ENCODE assay signal across 22 mouse cellular contexts in the genomic region with DNA sequence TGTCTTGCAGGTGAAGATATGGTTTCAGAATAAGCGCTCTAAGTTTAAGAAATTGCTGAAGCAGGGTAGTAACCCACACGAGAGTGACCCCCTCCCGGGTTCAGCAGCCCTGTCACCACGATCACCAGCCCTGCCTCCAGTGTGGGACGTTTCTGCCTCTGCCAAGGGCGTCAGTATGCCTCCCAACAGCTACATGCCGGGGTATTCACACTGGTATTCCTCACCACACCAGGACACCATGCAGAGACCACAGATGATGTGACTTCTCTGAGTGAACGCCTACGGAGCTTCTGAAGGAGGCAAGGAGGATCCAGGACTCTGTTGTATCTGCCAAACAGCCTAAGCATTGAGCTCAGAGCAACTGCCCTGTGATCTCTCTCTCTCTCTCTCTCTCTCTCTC. TPM values are rescaled to one million over a fixed set of nuclear protein-coding genes. Genes with fewer than 3 reads are reported as not detected.
A peak's percentile ranks its signal among the peaks of the same experiment; 100 is the strongest.
DNase-seq lines count a peak whose midpoint lies in the region; ATAC-seq and TF ChIP-seq lines count a peak whose summit lies in the region.
"Had no signal": no experiment of that assay in that cellular context is flagged by ENCODE, and none has a peak within 500 bp of the region (broad histone marks: within the 10 kb centered on the region; RNA-seq: fewer than 3 reads in every experiment).

No protein-coding gene starts in this region.

- TF ChIP-seq CTCF in cortical plate, adult 2 months (IDR thresholded peaks at IDR 0.05; ENCODE audit: extremely low read depth, insufficient read depth, low read length): no peak
- TF ChIP-seq CTCF in stomach, postnatal 0 days (IDR thresholded peaks at IDR 0.05; ENCODE audit: low read depth): no peak

- TF ChIP-seq EP300 in stomach, postnatal 0 days (optimal IDR thresholded peaks at IDR 0.05): no peak

- H3K9ac ChIP-seq in forebrain, embryonic 13.5 days: peak overlapping the region; percentile 75
- H3K9ac ChIP-seq in midbrain, embryonic 13.5 days (replicated peaks): no peak overlapping the region
- no peak overlapping the region for H3K9ac ChIP-seq in stomach, postnatal 0 days (ENCODE audit: low read length)
- H3K9ac ChIP-seq: heart, embryonic 15.5 days; hindbrain, embryonic 15.5 days; limb, embryonic 13.5 days; neural tube, embryonic 12.5 days had no signal

- H3K27ac ChIP-seq in cortical plate, adult 2 months (ENCODE audit: insufficient read depth, low read length): no peak overlapping the region
- H3K27ac ChIP-seq in forebrain, embryonic 13.5 days: peak overlapping the region; percentile 98
- H3K27ac ChIP-seq in midbrain, embryonic 13.5 days: peak overlapping the region; percentile 32; the same call in 1 of the 2 replicates
- no peak overlapping the region for H3K27ac ChIP-seq in stomach, postnatal 0 days (replicated peaks)
- H3K27ac ChIP-seq: heart, embryonic 15.5 days; hindbrain, embryonic 15.5 days; limb, embryonic 13.5 days; neural tube, embryonic 12.5 days had no signal

- no peaks in the 10 kb centered on the region for H3K9me3 ChIP-seq in forebrain, embryonic 13.5 days (replicated peaks)
- no peaks in the 10 kb centered on the region for H3K9me3 ChIP-seq in midbrain, embryonic 13.5 days
- H3K9me3 ChIP-seq in stomach, postnatal 0 days (ENCODE audit: control insufficient read depth, low read length): no peaks in the 10 kb centered on the region
- H3K9me3 ChIP-seq: G1E; heart, embryonic 15.5 days; hindbrain, embryonic 15.5 days; limb, embryonic 13.5 days; neural tube, embryonic 12.5 days had no signal

- peak overlapping the region; percentile 70 for H3K4me2 ChIP-seq in forebrain, embryonic 13.5 days
- peak overlapping the region; percentile 26 for H3K4me2 ChIP-seq in midbrain, embryonic 13.5 days (replicated peaks)
- H3K4me2 ChIP-seq in stomach, postnatal 0 days (replicated peaks; ENCODE audit: low read depth): no peak overlapping the region
- H3K4me2 ChIP-seq: heart, embryonic 15.5 days; hindbrain, embryonic 15.5 days; limb, embryonic 13.5 days; neural tube, embryonic 12.5 days had no signal

- H3K4me1 ChIP-seq in cortical plate, adult 2 months (ENCODE audit: control insufficient read depth, insufficient read depth, low read length): no peaks in the 10 kb centered on the region
- H3K4me1 ChIP-seq in forebrain, embryonic 13.5 days: peaks cover 19% of the 10 kb centered on the region
- peaks cover 20% of the 10 kb centered on the region for H3K4me1 ChIP-seq in midbrain, embryonic 13.5 days (replicated peaks)
- H3K4me1 ChIP-seq in stomach, postnatal 0 days (replicated peaks; ENCODE audit: control insufficient read depth, insufficient read depth): no peaks in the 10 kb centered on the region; the same call in 1 of the 2 replicates

- no peak for ATAC-seq in forebrain, embryonic 13.5 days
- ATAC-seq in midbrain, embryonic 13.5 days: no peak
- no peak for ATAC-seq in stomach, postnatal 0 days (ENCODE audit: low FRiP score, low TSS enrichment)

- no peak for TF ChIP-seq POLR2A in cortical plate, adult 2 months (IDR thresholded peaks at IDR 0.05; ENCODE audit: extremely low read depth, insufficient read depth, low read length)

- H3K36me3 ChIP-seq in forebrain, embryonic 13.5 days (ENCODE audit: poor library complexity, severe bottlenecking): no peaks in the 10 kb centered on the region
- H3K36me3 ChIP-seq in midbrain, embryonic 13.5 days: no peaks in the 10 kb centered on the region
- H3K36me3 ChIP-seq in stomach, postnatal 0 days (ENCODE audit: control insufficient read depth, insufficient read depth, low read length): no peaks in the 10 kb centered on the region
- H3K36me3 ChIP-seq: G1E; heart, embryonic 15.5 days; hindbrain, embryonic 15.5 days; limb, embryonic 13.5 days; neural tube, embryonic 12.5 days had no signal

- WGBS in forebrain, embryonic 13.5 days: under 1% methylated on average over 9 of the region's 9 CpGs
- 0% methylated on average over 9 of the region's 9 CpGs for WGBS in midbrain, embryonic 13.5 days
- WGBS in stomach, postnatal 0 days: 8% methylated on average over 9 of the region's 9 CpGs

- DNase-seq in embryo, embryonic 9.5 days (ENCODE audit: extremely low spot score): peak; percentile 24
- no peak for DNase-seq in gastrocnemius, postnatal 10 days
- DNase-seq in stomach, postnatal 0 days (ENCODE audit: low spot score): no peak
- DNase-seq in Muller cell, postnatal 12 days (ENCODE audit: inconsistent ontology term): no peak
- DNase-seq: adrenal gland, adult 8-10 months; cerebellum, adult 8-10 months; kidney, adult 18-20 months; kidney, postnatal 36 days; lung, postnatal 14 days; right cerebral cortex, postnatal 4 days; thymus, adult 2 months had no signal

- peaks cover 86% of the 10 kb centered on the region for H3K27me3 ChIP-seq in forebrain, embryonic 13.5 days
- peaks cover 95% of the 10 kb centered on the region for H3K27me3 ChIP-seq in midbrain, embryonic 13.5 days
- peaks cover 33% of the 10 kb centered on the region; the same call in 1 of the 2 replicates for H3K27me3 ChIP-seq in stomach, postnatal 0 days (ENCODE audit: control insufficient read depth, insufficient read depth, low read length)

- H3K4me3 ChIP-seq in cortical plate, adult 2 months (ENCODE audit: insufficient read depth, low read length): peak overlapping the region; percentile 6; the same call in 1 of the 2 replicates
- peak overlapping the region; percentile 60 for H3K4me3 ChIP-seq in forebrain, embryonic 13.5 days
- peak overlapping the region; percentile 22 for H3K4me3 ChIP-seq in midbrain, embryonic 13.5 days (replicated peaks)
- no peak overlapping the region for H3K4me3 ChIP-seq in stomach, postnatal 0 days (ENCODE audit: low read depth, low read length)
- H3K4me3 ChIP-seq: heart, embryonic 15.5 days; hindbrain, embryonic 15.5 days; limb, embryonic 13.5 days; neural tube, embryonic 12.5 days had no signal

RNA-seq across cellular contexts. Expression of gene Dlx6, which starts 3.9 kb away (rescaled TPM):
- polyA plus RNA-seq in cortical plate, adult 2 months (2012; rRNA removed): 7.2 and 7.7 TPM in 2 replicates
- 15.5 and 16.2 TPM in 2 replicates for polyA plus RNA-seq in forebrain, embryonic 13.5 days (2015; fragmentation: Nextera tagmentation; extraction: Ambion mirVana)
- 3.1 and 4.4 TPM in 2 replicates for polyA plus RNA-seq in midbrain, embryonic 13.5 days (2015; fragmentation: Nextera tagmentation; extraction: Ambion mirVana)
- 1 to 10 TPM in 1 of 2 experiments, not detected in 1; 1.3 TPM for total RNA-seq in gastrocnemius, postnatal 10 days (2021)
- 0.12 TPM in 1 of 2 replicates, not detected in the other for polyA plus RNA-seq in stomach, postnatal 0 days (2015; fragmentation: Nextera tagmentation; extraction: Ambion mirVana)
- total RNA-seq: megakaryocyte-erythroid progenitor cell, adult 5-6 weeks had no signal
- polyA plus RNA-seq: G1E; gonadal fat pad, adult 2 months; liver, embryonic 16.5 days; neural tube, embryonic 12.5 days; thymus, adult 2 months had no signal

RNA-seq across cellular contexts. Expression of gene Dlx5, which starts 14.9 kb away (rescaled TPM):
- 2.4 and 2.7 TPM in 2 replicates for polyA plus RNA-seq in cortical plate, adult 2 months (2012; rRNA removed)
- polyA plus RNA-seq in forebrain, embryonic 13.5 days (2015; fragmentation: Nextera tagmentation; extraction: Ambion mirVana): 84.5 and 91.5 TPM in 2 replicates
- 22.4 and 22.9 TPM in 2 replicates for polyA plus RNA-seq in midbrain, embryonic 13.5 days (2015; fragmentation: Nextera tagmentation; extraction: Ambion mirVana)
- 1 to 10 TPM in 1 of 2 experiments, not detected in 1; 1.9 TPM for total RNA-seq in gastrocnemius, postnatal 10 days (2021)
- polyA plus RNA-seq in stomach, postnatal 0 days (2015; fragmentation: Nextera tagmentation; extraction: Ambion mirVana): 6.2 and 7.1 TPM in 2 replicates
- total RNA-seq: G1E; megakaryocyte-erythroid progenitor cell, adult 5-6 weeks had no signal
- polyA plus RNA-seq: G1E had no signal

Comparison
In these comparisons a context has a peak if more than half of its experiments do, and no peak if none do; other contexts are left out.
1. H3K27ac ChIP-seq: peak in forebrain, embryonic 13.5 days (single experiment) and midbrain, embryonic 13.5 days (single experiment); none in cortical plate, adult 2 months (single experiment) and stomach, postnatal 0 days (single experiment).